Mouse (Mus musculus) embryonic facial prominence, embryonic 13.5 days (tissue): Measurements from ENCODE around the gene Dio1. TPM values are rescaled to one million over a fixed set of nuclear protein-coding genes. Genes with fewer than 3 reads are reported as not detected.

Experiments
- ATAC-seq: fragments of 200-750 bp; cut with Nextera tagmentation; 2 replicates; pipeline ENCODE4 v1.8.0; 2017; ENCODE audit warnings: low read depth; ENCODE audit not compliant: insufficient number of reproducible peaks, insufficient read depth, low FRiP score, low TSS enrichment
- H3K27ac ChIP-seq: fragments of 300-500 bp; sonication (generic); 2 replicates; pipeline ENCODE4 v1.5.1; 2015; ENCODE audit warnings: moderate library complexity, mild to moderate bottlenecking, inconsistent platforms
- H3K27me3 ChIP-seq: fragments of 300-500 bp; sonication (generic); 2 replicates; pipeline ENCODE4 v1.6.1; 2015; ENCODE audit warnings: mild to moderate bottlenecking, inconsistent platforms
- H3K36me3 ChIP-seq: fragments of 300-500 bp; sonication (generic); 2 replicates; pipeline ENCODE4 v1.6.1; 2015; ENCODE audit warnings: mild to moderate bottlenecking, inconsistent platforms
- H3K4me1 ChIP-seq: fragments of 300-500 bp; sonication (generic); 2 replicates; pipeline ENCODE4 v1.6.1; 2015; ENCODE audit warnings: inconsistent platforms
- H3K4me2 ChIP-seq: fragments of 300-500 bp; sonication (generic); 2 replicates; pipeline ENCODE4 v1.6.1; 2015; ENCODE audit warnings: moderate library complexity, mild to moderate bottlenecking, inconsistent platforms
- H3K4me3 ChIP-seq: fragments of 300-500 bp; sonication (generic); 2 replicates; pipeline ENCODE4 v1.5.1; 2015; ENCODE audit warnings: mild to moderate bottlenecking, inconsistent platforms
- H3K9ac ChIP-seq: fragments of 300-500 bp; sonication (generic); 2 replicates; pipeline ENCODE4 v1.6.1; 2015; ENCODE audit warnings: mild to moderate bottlenecking, inconsistent platforms
- H3K9me3 ChIP-seq: fragments of 300-500 bp; sonication (generic); 2 replicates; pipeline ENCODE4 v1.6.1; 2016; ENCODE audit warnings: inconsistent platforms
- WGBS: fragments of 180-500 bp; shearing (Covaris S2); methylation state at CpG from one replicate; pipeline ENCODE4 v1.1.7; 2015; ENCODE audit warnings: mixed read lengths; 5-methylcytosine and 5-hydroxymethylcytosine counted together
- polyA plus RNA-seq: library from polyadenylated mRNA; unstranded; fragments of >200 nt; fragmentation: Nextera tagmentation; extraction: Ambion mirVana; gene quantifications from 2 replicates; pipeline ENCODE4 v1.2.1, GENCODE M21; 2015

Dio1 gene
- polyA plus RNA-seq, 1 experiment from 2014 or later = not detected

DNA sequence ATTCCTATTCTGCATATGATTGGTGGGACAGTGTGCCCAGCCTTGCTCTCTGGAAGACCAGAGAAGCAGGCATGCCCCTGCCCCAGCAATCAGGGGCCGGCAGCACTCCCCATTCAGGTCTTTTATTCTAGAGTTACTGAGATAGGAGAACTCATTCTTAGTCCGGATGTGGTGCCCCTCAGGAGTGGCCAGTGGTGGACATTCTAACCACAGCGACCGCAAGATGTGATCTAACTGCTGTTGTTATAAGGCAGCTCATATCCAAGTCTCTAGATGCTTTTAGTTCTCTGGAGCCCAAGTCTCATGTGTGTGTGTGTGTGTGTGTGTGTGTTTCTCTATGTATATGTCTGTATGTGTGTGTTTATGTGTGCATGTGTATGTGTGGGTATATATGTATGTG, 6.6 kb downstream of the Dio1 start:
- ATAC-seq = no peak
- Histone ChIP-seq H3K4me2 (no peak overlapping the region), H3K4me3 (no peak overlapping the region), H3K36me3 (no peaks in the 10 kb centered on the region), H3K9me3 (no peaks in the 10 kb centered on the region), H3K4me1 (no peaks in the 10 kb centered on the region), H3K27me3 (no peaks in the 10 kb centered on the region), H3K9ac (no peak overlapping the region), H3K27ac (no peak overlapping the region)
- 83% methylated on average over 4 of the region's 4 CpGs for WGBS

DNA sequence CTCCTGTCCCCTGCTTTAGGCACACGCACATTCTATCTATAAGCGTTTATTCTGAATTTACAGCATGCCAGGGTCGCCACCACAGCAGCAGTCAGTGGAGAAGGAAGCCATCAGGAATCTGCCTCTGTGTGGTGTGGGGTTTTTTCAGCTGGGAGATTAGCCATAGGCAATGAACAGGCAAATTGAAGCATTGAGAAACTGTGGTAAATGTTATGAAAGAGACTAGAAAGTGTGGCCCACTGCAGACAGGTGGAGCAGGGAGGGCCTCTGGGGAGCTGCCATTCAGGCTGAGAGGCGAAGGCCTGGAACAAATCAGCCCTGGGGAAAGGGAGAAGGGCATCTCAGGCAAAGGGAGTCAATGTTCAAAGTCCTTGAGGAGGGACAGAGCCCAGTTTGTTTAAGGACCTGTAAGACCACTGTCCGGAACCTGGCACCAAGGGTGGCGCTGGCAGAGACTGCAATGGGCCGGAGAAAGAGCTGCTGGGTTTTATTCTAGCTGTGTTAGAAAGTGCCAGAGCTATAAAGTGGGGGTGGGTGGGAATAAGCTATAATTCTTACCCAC, 7.1 kb downstream of the Dio1 start:
- H3K27ac ChIP-seq = no peak overlapping the region
- no peaks in the 10 kb centered on the region for H3K9me3 ChIP-seq
- H3K4me2 ChIP-seq = no peak overlapping the region
- no peak for ATAC-seq
- no peak overlapping the region for H3K4me3 ChIP-seq
- 78% methylated on average over 7 of the region's 7 CpGs for WGBS
- no peak overlapping the region for H3K9ac ChIP-seq
- no peaks in the 10 kb centered on the region for H3K36me3 ChIP-seq
- H3K4me1 ChIP-seq = no peaks in the 10 kb centered on the region
- H3K27me3 ChIP-seq = no peaks in the 10 kb centered on the region

DNA sequence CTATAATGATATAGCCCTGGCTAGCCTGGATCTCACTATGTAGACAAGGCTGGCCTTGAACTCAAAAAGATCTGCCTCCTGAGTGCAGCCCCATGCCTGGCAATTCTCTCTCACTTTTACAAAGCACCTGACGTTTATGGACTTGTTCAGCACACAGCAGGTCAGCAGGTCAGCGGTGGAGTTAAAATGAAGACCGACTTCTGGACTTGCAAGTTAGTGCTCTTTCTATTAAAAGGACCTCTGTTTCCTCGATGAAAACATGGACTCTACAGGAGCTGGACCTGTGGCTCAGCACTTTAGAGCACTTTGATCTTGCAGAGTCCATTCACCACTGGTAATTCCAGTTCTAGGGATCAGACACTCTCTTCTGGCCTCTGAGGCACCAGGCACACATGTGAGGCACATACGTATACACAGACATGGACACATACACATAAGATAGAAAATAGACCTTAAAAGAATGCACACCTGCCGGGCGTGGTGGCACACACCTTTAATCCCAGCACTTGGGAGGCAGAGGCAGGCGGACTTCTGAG, 8.8 kb downstream of the Dio1 start:
- Histone ChIP-seq H3K9ac (no peak overlapping the region), H3K27ac (no peak overlapping the region), H3K27me3 (no peaks in the 10 kb centered on the region), H3K9me3 (no peaks in the 10 kb centered on the region), H3K4me2 (no peak overlapping the region), H3K4me1 (no peaks in the 10 kb centered on the region), H3K4me3 (no peak overlapping the region), H3K36me3 (no peaks in the 10 kb centered on the region)
- WGBS = 83% methylated on average over 8 of the region's 8 CpGs
- ATAC-seq = no peak

DNA sequence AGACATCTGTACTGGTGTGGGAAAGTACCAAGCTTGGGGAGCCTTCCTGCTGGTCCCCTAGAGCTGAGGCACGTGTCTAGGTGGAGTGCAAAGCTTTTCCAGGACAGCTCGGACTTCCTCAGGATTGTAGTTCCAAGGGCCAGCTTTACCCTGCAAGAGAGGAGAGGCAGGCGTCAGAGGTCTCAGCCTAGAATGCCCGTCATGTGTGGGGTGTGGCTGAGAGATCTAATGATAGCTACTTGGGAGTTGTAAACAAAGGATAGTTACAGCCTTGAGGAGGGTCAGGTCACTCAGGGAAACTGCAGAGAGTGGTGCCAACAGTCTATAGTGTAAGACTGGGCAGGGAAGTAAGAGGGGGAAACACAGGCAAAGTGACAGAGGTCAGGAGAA, 14.7 kb downstream of the Dio1 start:
- H3K36me3 ChIP-seq = no peaks in the 10 kb centered on the region
- H3K27ac ChIP-seq = no peak overlapping the region
- no peaks in the 10 kb centered on the region for H3K4me1 ChIP-seq
- 62% methylated on average over 4 of the region's 4 CpGs for WGBS
- no peak for ATAC-seq
- H3K4me2 ChIP-seq = no peak overlapping the region
- H3K9ac ChIP-seq = no peak overlapping the region
- H3K27me3 ChIP-seq = no peaks in the 10 kb centered on the region
- no peaks in the 10 kb centered on the region for H3K9me3 ChIP-seq
- no peak overlapping the region for H3K4me3 ChIP-seq

DNA sequence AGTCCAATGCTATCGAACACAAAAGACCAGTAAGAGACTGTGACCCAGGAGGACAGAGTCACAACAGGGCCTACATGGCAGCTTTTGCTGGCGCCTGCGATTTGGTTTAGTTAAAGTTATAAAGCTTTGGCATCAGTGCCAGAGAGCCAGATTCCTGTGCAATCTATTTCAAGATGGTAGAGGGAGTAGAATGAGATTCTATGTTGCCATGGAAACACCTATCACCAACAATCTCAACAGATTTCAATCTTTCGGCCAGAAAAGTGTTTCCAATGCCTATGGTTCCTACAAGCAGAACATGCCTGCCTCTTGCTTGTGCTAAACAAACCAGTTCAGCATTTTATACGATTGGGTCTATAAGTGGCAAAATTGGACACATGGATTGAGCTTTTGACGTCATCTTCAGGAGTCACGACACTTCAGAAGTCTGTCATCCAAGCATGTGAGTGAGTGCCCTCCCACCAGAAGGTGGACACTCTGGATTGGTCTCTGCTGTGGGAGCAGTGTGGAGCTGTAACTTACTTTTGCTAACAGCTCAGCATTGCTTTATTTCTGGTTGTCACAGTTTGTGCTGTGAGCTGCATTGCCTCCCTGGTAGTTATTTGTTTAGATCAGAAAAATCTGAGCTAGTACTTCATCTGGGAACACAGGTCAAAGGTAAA, 15.2 kb downstream of the Dio1 start:
- Histone ChIP-seq H3K27me3 (no peaks in the 10 kb centered on the region), H3K9me3 (no peaks in the 10 kb centered on the region), H3K4me3 (no peak overlapping the region), H3K4me1 (no peaks in the 10 kb centered on the region), H3K36me3 (no peaks in the 10 kb centered on the region), H3K9ac (no peak overlapping the region), H3K4me2 (no peak overlapping the region), H3K27ac (no peak overlapping the region)
- 87% methylated on average over 7 of the region's 7 CpGs for WGBS
- ATAC-seq = no peak

DNA sequence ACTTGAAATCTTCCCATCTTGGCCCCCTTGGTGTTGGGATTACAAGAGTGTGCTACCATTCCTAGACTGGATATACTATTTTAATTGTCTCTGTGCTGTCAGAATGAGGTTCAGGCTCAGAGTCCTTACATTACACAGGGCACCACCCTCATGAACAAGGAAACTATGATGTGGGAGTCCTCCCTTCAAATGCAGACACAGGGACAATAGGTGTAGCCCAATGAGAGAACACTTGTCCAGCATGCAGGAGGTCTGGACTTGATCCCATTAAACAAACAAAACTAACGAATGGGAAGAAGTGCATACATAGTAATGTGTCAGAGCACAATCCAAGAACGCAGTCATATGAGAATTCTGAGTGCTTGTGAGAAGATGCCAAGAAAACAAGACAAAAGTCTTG, 19.5 kb downstream of the Dio1 start:
- no peak overlapping the region for H3K4me2 ChIP-seq
- no peaks in the 10 kb centered on the region for H3K4me1 ChIP-seq
- no peaks in the 10 kb centered on the region for H3K9me3 ChIP-seq
- no peaks in the 10 kb centered on the region for H3K27me3 ChIP-seq
- WGBS = 87% methylated on average over 2 of the region's 2 CpGs
- H3K9ac ChIP-seq = no peak overlapping the region
- ATAC-seq = no peak
- H3K4me3 ChIP-seq = no peak overlapping the region
- peaks cover 7% of the 10 kb centered on the region for H3K36me3 ChIP-seq
- no peak overlapping the region for H3K27ac ChIP-seq

DNA sequence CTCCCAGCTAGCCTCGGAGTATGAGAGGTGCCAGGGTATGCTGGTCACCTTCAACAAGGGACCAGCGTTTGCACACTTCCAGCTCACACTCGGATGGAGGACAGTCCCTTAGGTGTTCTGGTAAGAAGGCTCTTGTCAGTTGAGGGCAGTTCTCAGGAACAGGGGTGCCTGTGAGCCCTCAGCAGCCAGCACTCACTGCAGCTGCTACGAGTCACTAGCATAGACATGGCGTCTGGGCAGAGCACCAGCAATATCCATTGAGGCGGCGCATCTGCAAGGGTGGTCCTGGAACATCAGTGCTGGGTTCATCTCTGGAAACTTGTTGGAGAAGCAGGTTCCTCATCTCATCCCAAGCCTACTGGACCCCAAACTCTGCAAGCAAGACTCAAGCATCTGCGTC, 20.6 kb downstream of the Dio1 start:
- Histone ChIP-seq H3K9ac (no peak overlapping the region), H3K4me3 (no peak overlapping the region), H3K4me1 (no peaks in the 10 kb centered on the region), H3K27ac (no peak overlapping the region), H3K9me3 (no peaks in the 10 kb centered on the region), H3K27me3 (no peaks in the 10 kb centered on the region), H3K36me3 (peaks cover 9% of the 10 kb centered on the region), H3K4me2 (no peak overlapping the region)
- ATAC-seq = no peak
- 95% methylated on average over 8 of the region's 8 CpGs for WGBS

DNA sequence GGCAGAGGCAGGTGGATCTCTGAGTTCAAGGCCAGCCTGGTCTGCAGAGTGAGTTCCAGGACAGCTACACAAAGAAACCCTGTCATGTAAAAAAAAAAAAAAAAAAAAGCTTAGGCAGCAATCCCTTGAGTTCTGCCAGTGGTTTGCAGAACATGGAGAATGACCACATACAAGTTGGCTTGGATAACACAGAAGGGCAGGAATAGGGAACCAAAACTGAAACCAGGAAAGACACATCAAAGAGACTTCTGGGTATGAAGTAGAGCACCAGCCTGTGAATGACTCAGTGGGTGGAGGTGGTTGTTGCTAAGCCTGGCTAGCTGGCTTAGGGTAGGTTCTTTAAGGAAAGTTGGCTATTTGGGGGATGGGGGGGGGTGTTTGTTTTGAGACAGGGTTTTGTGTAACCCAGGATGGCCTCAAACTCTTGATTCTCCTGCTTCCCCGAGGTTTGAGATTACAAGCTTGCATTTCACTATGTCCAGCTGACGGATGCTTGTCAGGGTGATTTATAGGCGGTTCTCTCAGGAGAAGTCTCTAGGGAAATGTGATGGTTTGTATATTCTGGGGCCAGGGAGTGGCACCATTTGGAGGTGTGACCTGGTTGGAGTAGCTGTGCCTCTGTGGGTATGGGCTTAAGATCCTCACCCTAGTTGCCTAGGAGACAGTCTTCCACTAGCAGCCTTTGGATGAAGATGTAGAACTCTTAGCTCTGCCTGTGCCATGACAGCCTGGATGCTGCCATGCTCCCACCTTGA, 21.3 kb downstream of the Dio1 start:
- Histone ChIP-seq H3K27ac (no peak overlapping the region), H3K4me3 (no peak overlapping the region), H3K9me3 (no peaks in the 10 kb centered on the region), H3K9ac (no peak overlapping the region), H3K27me3 (no peaks in the 10 kb centered on the region), H3K36me3 (peaks cover 15% of the 10 kb centered on the region), H3K4me2 (no peak overlapping the region), H3K4me1 (no peaks in the 10 kb centered on the region)
- 91% methylated on average over 3 of the region's 3 CpGs for WGBS
- no peak for ATAC-seq

DNA sequence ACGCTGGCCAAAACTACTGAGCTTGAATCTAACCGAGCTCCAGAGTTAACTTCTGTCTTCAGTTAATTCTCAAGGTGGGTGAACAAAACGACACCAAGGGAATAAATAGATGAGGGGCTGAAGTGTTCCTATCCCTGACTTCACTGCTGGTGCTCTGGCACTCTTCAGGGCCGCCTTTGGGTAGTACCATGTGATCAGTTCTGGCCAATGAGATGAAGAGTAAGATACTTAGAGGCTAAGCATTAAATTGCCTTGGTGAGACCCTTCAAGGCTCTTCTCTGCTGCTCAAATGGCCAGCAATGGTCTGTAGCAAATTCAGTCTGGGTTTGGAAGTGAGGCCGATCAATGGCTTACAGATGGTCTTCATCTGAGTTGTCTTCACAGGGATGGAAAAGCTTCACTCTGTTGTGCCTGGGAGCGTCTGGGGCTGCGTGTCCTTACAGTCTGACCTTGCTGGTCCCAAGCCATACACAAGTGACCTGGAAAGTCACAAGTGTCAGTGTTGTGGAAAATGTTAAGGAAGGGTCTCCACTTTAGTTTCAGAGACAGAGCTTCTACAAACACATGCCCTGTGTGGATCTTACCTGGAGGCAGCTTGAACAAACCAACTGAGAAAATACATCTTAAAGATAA, 26.0 kb downstream of the Dio1 start:
- no peak overlapping the region for H3K9ac ChIP-seq
- 81% methylated on average over 7 of the region's 7 CpGs for WGBS

DNA sequence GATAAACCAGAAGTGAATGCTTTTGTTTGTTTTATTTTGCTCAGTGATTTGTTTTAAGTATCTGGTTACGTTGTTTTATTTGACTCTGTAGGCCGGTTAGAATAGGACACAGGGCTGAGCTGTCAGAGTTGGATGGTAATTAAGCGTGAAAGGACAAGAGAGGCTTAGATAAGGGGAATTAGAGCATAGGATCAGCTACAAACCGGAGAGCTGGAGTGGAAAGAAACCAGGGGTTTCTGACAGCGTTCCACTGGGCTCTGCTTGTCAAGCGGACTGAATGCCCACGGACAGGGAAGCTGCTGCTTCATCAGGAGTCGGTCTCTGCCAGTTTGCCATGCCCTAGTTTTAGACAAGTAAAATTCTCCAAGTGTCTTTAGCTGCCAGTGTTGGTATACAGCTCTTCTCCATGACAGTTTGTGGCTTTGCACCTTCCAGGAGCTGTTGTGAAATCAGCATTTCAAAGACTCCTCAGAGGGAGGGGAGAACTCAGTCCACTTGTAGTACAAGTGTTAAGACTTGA, 28.7 kb downstream of the Dio1 start:
- H3K9ac ChIP-seq = no peak overlapping the region
- peaks cover 35% of the 10 kb centered on the region for H3K36me3 ChIP-seq
- H3K4me1 ChIP-seq = no peaks in the 10 kb centered on the region
- no peaks in the 10 kb centered on the region for H3K9me3 ChIP-seq
- no peaks in the 10 kb centered on the region for H3K27me3 ChIP-seq
- H3K4me2 ChIP-seq = no peak overlapping the region
- ATAC-seq = no peak
- 27% methylated on average over 8 of the region's 8 CpGs for WGBS
- H3K27ac ChIP-seq = no peak overlapping the region
- H3K4me3 ChIP-seq = no peak overlapping the region

More for the DNA sequence above, 26.0 kb downstream of the Dio1 start:
- no peak for ATAC-seq
- Histone ChIP-seq H3K4me1 (no peaks in the 10 kb centered on the region), H3K27me3 (no peaks in the 10 kb centered on the region), H3K27ac (no peak overlapping the region), H3K4me2 (no peak overlapping the region), H3K9me3 (no peaks in the 10 kb centered on the region), H3K36me3 (peaks cover 24% of the 10 kb centered on the region), H3K4me3 (no peak overlapping the region)

DNA sequence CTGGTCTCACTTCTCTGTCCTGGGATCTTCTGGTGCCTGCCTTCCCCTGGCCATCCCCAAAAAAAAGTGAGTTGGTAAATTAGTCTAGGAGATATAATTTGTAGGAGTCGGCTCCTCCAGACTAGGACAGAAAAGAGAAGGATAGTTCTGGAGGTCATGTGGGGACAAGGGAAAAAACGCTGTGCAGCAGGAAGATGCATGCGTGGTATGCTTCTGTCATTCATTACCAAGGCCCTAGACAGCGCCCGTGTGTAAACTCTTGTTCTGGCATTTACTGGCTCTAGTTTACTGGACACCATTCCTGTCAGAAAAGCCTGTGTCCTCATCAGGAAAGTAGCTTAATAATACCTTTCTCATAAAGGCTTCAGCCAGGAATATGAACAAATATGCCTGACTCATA, 32.5 kb downstream of the Dio1 start:
- Histone ChIP-seq H3K36me3 (peaks cover 15% of the 10 kb centered on the region; the same call in 1 of the 2 replicates), H3K27ac (no peak overlapping the region), H3K4me3 (no peak overlapping the region), H3K9me3 (no peaks in the 10 kb centered on the region), H3K4me1 (no peaks in the 10 kb centered on the region), H3K9ac (no peak overlapping the region), H3K4me2 (no peak overlapping the region), H3K27me3 (no peaks in the 10 kb centered on the region)
- no peak for ATAC-seq
- 67% methylated on average over 5 of the region's 5 CpGs for WGBS
